Mouse (Mus musculus) lung, embryonic 15.5 days (tissue): ENCODE measurements around the gene Asxl1. TPM values are rescaled to one million over a fixed set of nuclear protein-coding genes. Genes with fewer than 3 reads are reported as not detected.
"Not testable (repeated sequence)": the region's sequence is repeated elsewhere in the genome, so short reads cannot be mapped to it uniquely, and the experiment has no call there.

Experiments used
- ATAC-seq: fragments of 200-750 bp; cut with Nextera tagmentation; 2 replicates; pipeline ENCODE4 v1.8.0; 2017; ENCODE audit warnings: moderate number of reproducible peaks, borderline replicate concordance; ENCODE audit not compliant: low FRiP score, low TSS enrichment; ENCODE audit errors: extremely low read depth
- H3K27ac ChIP-seq: fragments of 300-500 bp; sonication (generic); 2 replicates; pipeline ENCODE4 v1.5.1; 2015; ENCODE audit warnings: moderate library complexity, mild to moderate bottlenecking, inconsistent platforms
- H3K27me3 ChIP-seq: fragments of 300-500 bp; sonication (generic); 2 replicates; pipeline ENCODE4 v1.6.1; 2015; ENCODE audit warnings: inconsistent platforms
- H3K36me3 ChIP-seq: fragments of 300-500 bp; sonication (generic); 2 replicates; pipeline ENCODE4 v1.6.1; 2015; ENCODE audit warnings: inconsistent platforms
- H3K4me1 ChIP-seq: fragments of 300-500 bp; sonication (generic); 2 replicates; pipeline ENCODE4 v1.6.1; 2015; ENCODE audit warnings: inconsistent platforms
- H3K4me2 ChIP-seq: fragments of 300-500 bp; sonication (generic); 2 replicates; pipeline ENCODE4 v1.6.1; 2015; ENCODE audit warnings: inconsistent platforms, mild to moderate bottlenecking, moderate library complexity
- H3K4me3 ChIP-seq: fragments of 300-500 bp; sonication (generic); 2 replicates; pipeline ENCODE4 v1.5.1; 2015; ENCODE audit warnings: mild to moderate bottlenecking, inconsistent platforms
- H3K9ac ChIP-seq: fragments of 300-500 bp; sonication (generic); 2 replicates; pipeline ENCODE4 v1.6.1; 2015; ENCODE audit warnings: inconsistent platforms
- H3K9me3 ChIP-seq: fragments of 300-500 bp; sonication (generic); 2 replicates; pipeline ENCODE4 v1.6.1; 2016; ENCODE audit warnings: inconsistent platforms
- WGBS: fragments of 180-500 bp; shearing (Covaris S2); methylation state at CpG from one replicate; pipeline ENCODE4 v1.1.7; 2015; 5-methylcytosine and 5-hydroxymethylcytosine counted together
- polyA plus RNA-seq: library from polyadenylated mRNA; unstranded; fragments of >200 nt; fragmentation: Nextera tagmentation; extraction: Ambion mirVana; gene quantifications from 2 replicates; pipeline ENCODE4 v1.2.1, GENCODE M21; 2015

Gene Asxl1
- polyA plus RNA-seq, 1 experiment from 2014 or later, result 16.3 TPM

GRCm38 (mm10) chr2:153346221-153347182, 873 bp downstream of the Asxl1 start:
- H3K4me3 ChIP-seq, result peak overlapping the region; percentile 84
- H3K27me3 ChIP-seq, result no peaks in the 10 kb centered on the region
- peak; percentile 74 for ATAC-seq
- H3K4me2 ChIP-seq, result peak overlapping the region; percentile 64
- no peaks in the 10 kb centered on the region for H3K9me3 ChIP-seq
- peaks cover 41% of the 10 kb centered on the region for H3K4me1 ChIP-seq
- peak overlapping the region; percentile 100 for H3K27ac ChIP-seq
- H3K36me3 ChIP-seq, result peaks cover 4% of the 10 kb centered on the region; the same call in 1 of the 2 replicates
- peak overlapping the region; percentile 96 for H3K9ac ChIP-seq
- WGBS, result 0% methylated on average over 28 of the region's 76 CpGs

GRCm38 (mm10) chr2:153347183-153347781, 1.7 kb downstream of the Asxl1 start:
- no peak for ATAC-seq
- Histone ChIP-seq H3K36me3 (peaks cover 5% of the 10 kb centered on the region), H3K9me3 (no peaks in the 10 kb centered on the region), H3K4me2 (peak overlapping the region; percentile 64), H3K9ac (peak overlapping the region; percentile 96), H3K4me3 (peak overlapping the region; percentile 84), H3K4me1 (peaks cover 41% of the 10 kb centered on the region), H3K27me3 (no peaks in the 10 kb centered on the region), H3K27ac (peak overlapping the region; percentile 100)
- 1% methylated on average over 9 of the region's 9 CpGs for WGBS

DNA sequence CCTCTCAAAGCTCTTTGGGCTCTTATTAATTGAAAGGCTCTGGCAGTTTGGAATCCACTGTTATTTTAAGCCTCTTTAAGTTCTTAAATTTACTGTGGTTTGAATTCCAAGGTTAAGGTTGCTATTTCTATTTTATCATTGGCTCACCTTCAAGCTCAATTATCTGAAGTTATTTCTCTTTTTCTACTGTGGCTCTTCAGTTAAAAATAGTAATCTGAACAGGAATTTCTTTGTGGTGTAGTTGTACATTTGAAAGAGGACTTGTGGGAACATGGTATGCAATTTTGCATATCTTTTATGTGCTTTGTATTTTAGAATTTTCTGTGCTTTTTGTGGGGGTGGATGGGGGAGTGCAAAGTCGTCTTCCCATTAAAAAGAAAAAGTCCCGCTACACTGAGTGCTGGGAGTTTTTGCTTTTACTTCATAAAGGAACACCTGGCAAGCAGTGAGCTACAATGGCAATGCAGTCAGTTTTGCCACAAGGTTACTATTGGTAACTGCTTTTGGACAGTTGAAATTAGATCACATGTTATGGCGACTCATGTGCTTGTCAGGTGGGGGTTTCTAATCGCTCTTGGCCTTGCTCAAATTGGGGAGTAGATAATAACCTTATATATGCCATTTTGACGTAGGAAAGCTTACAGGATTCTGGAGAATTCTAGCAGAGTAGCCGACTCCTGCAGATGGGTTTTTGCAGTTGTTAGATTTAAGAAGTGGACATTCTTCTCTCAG, 2.6 kb downstream of the Asxl1 start:
- WGBS, result 53% methylated on average over 6 of the region's 6 CpGs
- H3K27ac ChIP-seq, result no peak overlapping the region

GRCm38 (mm10) chr2:153350552-153351181, 5.0 kb downstream of the Asxl1 start:
- Histone ChIP-seq H3K27me3 (no peaks in the 10 kb centered on the region), H3K9me3 (no peaks in the 10 kb centered on the region), H3K4me2 (peak overlapping the region; percentile 39), H3K27ac (peak overlapping the region; percentile 77), H3K4me1 (peaks cover 32% of the 10 kb centered on the region), H3K36me3 (peaks cover 30% of the 10 kb centered on the region), H3K9ac (no peak overlapping the region), H3K4me3 (peak overlapping the region; percentile 5)
- no peak for ATAC-seq
- WGBS, result 19% methylated on average over 6 of the region's 6 CpGs

More for the DNA sequence above, 2.6 kb downstream of the Asxl1 start:
- Histone ChIP-seq H3K9ac (peak overlapping the region; percentile 96), H3K4me2 (peak overlapping the region; percentile 64), H3K9me3 (no peaks in the 10 kb centered on the region), H3K27me3 (no peaks in the 10 kb centered on the region), H3K36me3 (peaks cover 12% of the 10 kb centered on the region), H3K4me3 (peak overlapping the region; percentile 84), H3K4me1 (peaks cover 41% of the 10 kb centered on the region)
- no peak for ATAC-seq

GRCm38 (mm10) chr2:153354648-153355047, 9.0 kb downstream of the Asxl1 start:
- H3K4me1 ChIP-seq, result peaks cover 17% of the 10 kb centered on the region
- no peaks in the 10 kb centered on the region for H3K27me3 ChIP-seq
- H3K9ac ChIP-seq, result no peak overlapping the region
- H3K4me3 ChIP-seq, result no peak overlapping the region
- H3K36me3 ChIP-seq, result peaks cover 66% of the 10 kb centered on the region
- no peak for ATAC-seq
- no peaks in the 10 kb centered on the region for H3K9me3 ChIP-seq
- no peak overlapping the region for H3K4me2 ChIP-seq
- no peak overlapping the region for H3K27ac ChIP-seq
- WGBS, result 81% methylated on average over 2 of the region's 2 CpGs

GRCm38 (mm10) chr2:153356784-153357183, 11.2 kb downstream of the Asxl1 start:
- no peak overlapping the region for H3K4me2 ChIP-seq
- no peak for ATAC-seq
- WGBS, result 81% methylated on average over 4 of the region's 4 CpGs
- no peaks in the 10 kb centered on the region for H3K9me3 ChIP-seq
- peaks cover 82% of the 10 kb centered on the region for H3K36me3 ChIP-seq
- no peaks in the 10 kb centered on the region for H3K4me1 ChIP-seq
- no peak overlapping the region for H3K27ac ChIP-seq
- H3K27me3 ChIP-seq, result no peaks in the 10 kb centered on the region
- H3K4me3 ChIP-seq, result no peak overlapping the region
- H3K9ac ChIP-seq, result no peak overlapping the region

GRCm38 (mm10) chr2:153361101-153361710, 15.6 kb downstream of the Asxl1 start:
- Histone ChIP-seq H3K4me3 (no peak overlapping the region), H3K4me2 (no peak overlapping the region), H3K4me1 (no peaks in the 10 kb centered on the region), H3K27me3 (no peaks in the 10 kb centered on the region), H3K27ac (no peak overlapping the region), H3K9ac (no peak overlapping the region), H3K36me3 (peaks cover 84% of the 10 kb centered on the region), H3K9me3 (no peaks in the 10 kb centered on the region)
- no peak for ATAC-seq
- 85% methylated on average over 1 of the region's 1 CpGs for WGBS

- peaks cover 84% of the 10 kb centered on the region for H3K36me3 ChIP-seq
- not testable (repeated sequence) for H3K4me3 ChIP-seq, ATAC-seq, H3K9me3 ChIP-seq, H3K27ac ChIP-seq, H3K4me1 ChIP-seq, H3K9ac ChIP-seq, H3K27me3 ChIP-seq, H3K4me2 ChIP-seq
- WGBS, result 88% methylated on average over 14 of the region's 14 CpGs
Measured at GRCm38 (mm10) chr2:153364531-153364930, 18.9 kb downstream of the Asxl1 start.

GRCm38 (mm10) chr2:153370871-153371270, 25.2 kb downstream of the Asxl1 start:
- no peaks in the 10 kb centered on the region for H3K9me3 ChIP-seq
- H3K9ac ChIP-seq, result no peak overlapping the region
- H3K4me1 ChIP-seq, result no peaks in the 10 kb centered on the region
- H3K27me3 ChIP-seq, result no peaks in the 10 kb centered on the region
- H3K27ac ChIP-seq, result no peak overlapping the region
- ATAC-seq, result no peak
- peaks cover 44% of the 10 kb centered on the region for H3K36me3 ChIP-seq
- no peak overlapping the region for H3K4me2 ChIP-seq
- H3K4me3 ChIP-seq, result no peak overlapping the region

DNA sequence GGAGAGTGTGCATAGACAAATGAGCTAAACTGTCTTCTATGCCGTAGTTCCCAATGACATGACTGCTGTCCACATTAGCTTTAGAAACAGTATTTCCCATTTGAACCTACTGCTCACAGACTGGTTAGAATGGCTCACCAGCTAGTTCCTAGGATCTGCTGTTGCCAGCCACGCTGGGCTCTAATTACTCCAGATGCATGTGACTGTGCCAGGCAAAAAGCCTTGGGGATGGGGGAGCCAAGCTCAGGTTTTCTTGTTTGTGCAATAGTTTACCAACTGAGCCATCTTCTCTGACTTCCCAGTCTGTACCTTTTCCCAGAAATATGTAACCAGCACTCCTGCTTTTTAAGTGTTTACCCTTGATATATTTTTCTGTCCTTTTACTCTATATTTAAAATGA, 29.8 kb downstream of the Asxl1 start:
- Histone ChIP-seq H3K9ac (no peak overlapping the region), H3K27me3 (no peaks in the 10 kb centered on the region), H3K4me3 (no peak overlapping the region), H3K4me2 (no peak overlapping the region), H3K27ac (no peak overlapping the region), H3K36me3 (peaks cover 26% of the 10 kb centered on the region), H3K9me3 (no peaks in the 10 kb centered on the region), H3K4me1 (no peaks in the 10 kb centered on the region)
- 62% methylated on average over 2 of the region's 2 CpGs for WGBS
- no peak for ATAC-seq

DNA sequence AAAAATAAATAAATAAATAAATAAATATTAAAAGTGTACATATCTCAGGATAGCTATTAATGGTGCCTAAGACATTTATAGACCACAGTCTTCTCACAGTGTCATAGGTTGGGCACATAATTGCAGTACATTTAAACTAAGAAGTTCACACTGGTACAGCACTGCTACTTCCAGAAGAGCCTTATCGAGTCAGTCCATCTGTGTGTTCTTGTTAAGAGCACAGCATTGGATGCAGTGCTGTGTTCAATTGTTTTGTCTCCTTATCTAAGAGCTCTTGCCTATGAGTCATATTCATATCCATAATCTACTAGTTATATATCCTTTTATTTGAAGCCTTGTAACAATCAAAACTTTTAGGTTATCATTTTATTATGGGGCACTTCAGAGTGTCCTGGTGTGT, 34.9 kb downstream of the Asxl1 start:
- Histone ChIP-seq H3K27ac (no peak overlapping the region), H3K27me3 (no peaks in the 10 kb centered on the region), H3K9me3 (no peaks in the 10 kb centered on the region), H3K9ac (no peak overlapping the region), H3K36me3 (peaks cover 44% of the 10 kb centered on the region), H3K4me1 (no peaks in the 10 kb centered on the region), H3K4me3 (no peak overlapping the region), H3K4me2 (no peak overlapping the region)
- WGBS, result 92% methylated on average over 1 of the region's 1 CpGs
- no peak for ATAC-seq
